Mouse (Mus musculus): ENCODE data around the gene Phtf2. TPM values are rescaled to one million over a fixed set of nuclear protein-coding genes. Genes with fewer than 3 reads are reported as not detected.
"Not testable (repeated sequence)": the region's sequence is repeated elsewhere in the genome, so short reads cannot be mapped to it uniquely, and the experiment has no call there.

The Phtf2 gene
- polyA plus RNA-seq, 1 experiment, result 3.6 TPM

DNA sequence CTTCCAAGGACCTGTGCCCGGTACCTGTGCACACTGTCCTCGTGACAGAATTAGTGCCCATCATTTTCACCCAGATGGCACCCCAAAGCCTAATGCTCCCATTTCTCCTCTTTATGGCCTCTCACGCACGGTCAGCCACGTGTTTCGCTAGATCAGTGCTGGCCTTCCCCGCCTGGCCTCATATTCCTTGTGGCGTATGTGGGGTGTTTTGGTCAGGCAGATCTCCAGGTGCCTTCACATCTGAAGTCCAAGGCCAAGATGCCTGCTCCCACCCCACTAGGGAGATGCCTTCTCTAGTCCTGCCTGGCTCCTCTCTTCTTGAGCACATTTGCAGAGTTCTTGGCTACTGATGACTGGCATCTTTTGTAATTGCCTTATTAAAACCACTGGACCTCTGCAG, 140.0 kb downstream of the Phtf2 start:
- Histone ChIP-seq H3K4me3 (no peak overlapping the region), H3K79me2 (ENCODE audit: control insufficient read depth, insufficient read depth) (no peaks in the 10 kb centered on the region), H3K36me3 (ENCODE audit: control insufficient read depth, insufficient read depth) (no peaks in the 10 kb centered on the region), H3ac (ENCODE audit: control insufficient read depth, insufficient read length) (no peak overlapping the region), H3K27me3 (ENCODE audit: control insufficient read depth, insufficient read depth, insufficient read length) (no peaks in the 10 kb centered on the region), H3K4me2 (ENCODE audit: low read depth) (no peak overlapping the region)
- TF ChIP-seq TCF3 (IDR thresholded peaks at IDR 0.05; ENCODE audit: insufficient read length, low read depth) (no peak), REST (IDR thresholded peaks at IDR 0.05; ENCODE audit: insufficient read depth, insufficient read length) (no peak), E2F4 (IDR thresholded peaks at IDR 0.05; ENCODE audit: insufficient read depth) (no peak), CEBPB (IDR thresholded peaks at IDR 0.05; ENCODE audit: insufficient read depth, poor library complexity, severe bottlenecking) (no peak), POLR2A (IDR thresholded peaks at IDR 0.05; ENCODE audit: insufficient read length, low read depth) (no peak), TCF12 (IDR thresholded peaks at IDR 0.05; ENCODE audit: insufficient read depth, poor library complexity, severe bottlenecking) (no peak), POLR2AphosphoS2 (IDR thresholded peaks at IDR 0.05; ENCODE audit: insufficient read length, low read depth) (no peak), SRF (IDR thresholded peaks at IDR 0.05; ENCODE audit: control insufficient read depth, insufficient read length, low read depth) (no peak), MYOD1 (IDR thresholded peaks at IDR 0.05; ENCODE audit: control insufficient read depth in 1 of 3, insufficient read length in 2 of 3, low read depth in 2 of 3) (no peak), MAX (IDR thresholded peaks at IDR 0.05; ENCODE audit: low read depth) (no peak), USF1 (IDR thresholded peaks at IDR 0.05; ENCODE audit: low read depth) (no peak), MYOG (IDR thresholded peaks at IDR 0.05; ENCODE audit: control insufficient read depth in 1 of 3, insufficient read depth in 1 of 3, insufficient read length in 2 of 3, low read depth in 2 of 3) (no peak)

DNA sequence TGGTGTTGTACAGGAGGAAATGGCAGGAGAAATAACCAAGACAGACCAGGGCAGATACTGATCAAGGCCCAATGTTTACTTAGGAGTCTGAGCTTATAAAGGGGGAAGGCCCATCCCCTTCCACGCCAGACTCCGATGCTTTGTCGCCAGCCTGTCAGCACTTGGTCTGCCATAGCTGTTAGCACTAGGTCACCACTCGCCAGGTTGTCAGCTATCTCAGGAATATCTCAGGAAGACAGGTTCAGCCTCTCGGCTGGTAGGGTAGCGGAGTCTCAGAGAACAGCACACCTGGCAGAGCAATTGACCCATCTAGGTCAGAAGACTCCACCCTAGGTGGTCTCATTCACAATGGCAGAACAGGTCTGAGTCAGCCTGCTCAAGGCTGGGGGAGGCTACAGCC, 140.7 kb downstream of the Phtf2 start:
- no peak for TF ChIP-seq TCF12 (IDR thresholded peaks at IDR 0.05; ENCODE audit: insufficient read depth, poor library complexity, severe bottlenecking)
- no peak for TF ChIP-seq MYOD1 (IDR thresholded peaks at IDR 0.05; ENCODE audit: control insufficient read depth in 1 of 3, insufficient read length in 2 of 3, low read depth in 2 of 3)
- no peak for TF ChIP-seq MYOG (IDR thresholded peaks at IDR 0.05; ENCODE audit: control insufficient read depth in 1 of 3, insufficient read depth in 1 of 3, insufficient read length in 2 of 3, low read depth in 2 of 3)
- TF ChIP-seq USF1 (IDR thresholded peaks at IDR 0.05; ENCODE audit: low read depth), result no peak
- no peak for TF ChIP-seq POLR2AphosphoS2 (IDR thresholded peaks at IDR 0.05; ENCODE audit: insufficient read length, low read depth)
- TF ChIP-seq MAX (IDR thresholded peaks at IDR 0.05; ENCODE audit: low read depth), result no peak
- no peak for TF ChIP-seq CEBPB (IDR thresholded peaks at IDR 0.05; ENCODE audit: insufficient read depth, poor library complexity, severe bottlenecking)
- TF ChIP-seq REST (IDR thresholded peaks at IDR 0.05; ENCODE audit: insufficient read depth, insufficient read length), result no peak
- TF ChIP-seq TCF3 (IDR thresholded peaks at IDR 0.05; ENCODE audit: insufficient read length, low read depth), result no peak
- TF ChIP-seq SRF (IDR thresholded peaks at IDR 0.05; ENCODE audit: control insufficient read depth, insufficient read length, low read depth), result no peak
- TF ChIP-seq E2F4 (IDR thresholded peaks at IDR 0.05; ENCODE audit: insufficient read depth), result no peak
- TF ChIP-seq POLR2A (IDR thresholded peaks at IDR 0.05; ENCODE audit: insufficient read length, low read depth), result no peak
- Histone ChIP-seq H3K4me2 (ENCODE audit: low read depth) (no peak overlapping the region), H3K36me3 (ENCODE audit: control insufficient read depth, insufficient read depth) (no peaks in the 10 kb centered on the region), H3K27me3 (ENCODE audit: control insufficient read depth, insufficient read depth, insufficient read length) (no peaks in the 10 kb centered on the region), H3K79me2 (ENCODE audit: control insufficient read depth, insufficient read depth) (no peaks in the 10 kb centered on the region), H3ac (ENCODE audit: control insufficient read depth, insufficient read length) (no peak overlapping the region), H3K4me3 (no peak overlapping the region)

DNA sequence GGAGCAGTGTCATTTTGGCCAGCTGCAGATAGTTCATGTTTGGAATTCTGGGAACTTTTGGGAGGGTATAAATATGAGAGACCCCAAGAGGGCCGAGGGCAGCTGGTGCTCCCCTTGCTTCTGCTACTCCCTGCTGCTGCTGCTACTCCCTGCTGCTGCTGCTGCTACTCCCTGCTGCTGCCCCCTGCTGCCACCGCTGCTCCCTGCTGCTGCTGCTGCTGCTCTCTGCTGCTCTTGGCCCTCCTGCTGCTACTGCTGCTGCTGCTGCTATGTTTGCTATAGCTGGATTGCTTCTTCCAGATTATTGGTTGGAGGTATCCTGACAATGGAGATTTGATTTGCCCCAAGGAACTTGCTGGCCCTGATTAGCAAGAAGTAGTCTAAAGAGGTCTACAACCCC, 143.1 kb downstream of the Phtf2 start:
- Histone ChIP-seq H3K79me2 (ENCODE audit: control insufficient read depth, insufficient read depth) (no peaks in the 10 kb centered on the region), H3K27me3 (ENCODE audit: control insufficient read depth, insufficient read depth, insufficient read length) (no peaks in the 10 kb centered on the region), H3K4me3 (no peak overlapping the region), H3ac (ENCODE audit: control insufficient read depth, insufficient read length) (no peak overlapping the region), H3K36me3 (ENCODE audit: control insufficient read depth, insufficient read depth) (no peaks in the 10 kb centered on the region), H3K4me2 (ENCODE audit: low read depth) (no peak overlapping the region)
- no peak for TF ChIP-seq SRF (IDR thresholded peaks at IDR 0.05; ENCODE audit: control insufficient read depth, insufficient read length, low read depth)
- no peak for TF ChIP-seq MYOD1 (IDR thresholded peaks at IDR 0.05; ENCODE audit: control insufficient read depth in 1 of 3, insufficient read length in 2 of 3, low read depth in 2 of 3)
- no peak for TF ChIP-seq TCF3 (IDR thresholded peaks at IDR 0.05; ENCODE audit: insufficient read length, low read depth)
- TF ChIP-seq USF1 (IDR thresholded peaks at IDR 0.05; ENCODE audit: low read depth), result no peak
- no peak for TF ChIP-seq TCF12 (IDR thresholded peaks at IDR 0.05; ENCODE audit: insufficient read depth, poor library complexity, severe bottlenecking)
- no peak for TF ChIP-seq E2F4 (IDR thresholded peaks at IDR 0.05; ENCODE audit: insufficient read depth)
- no peak for TF ChIP-seq REST (IDR thresholded peaks at IDR 0.05; ENCODE audit: insufficient read depth, insufficient read length)
- TF ChIP-seq MAX (IDR thresholded peaks at IDR 0.05; ENCODE audit: low read depth), result no peak
- no peak for TF ChIP-seq POLR2A (IDR thresholded peaks at IDR 0.05; ENCODE audit: insufficient read length, low read depth)
- no peak for TF ChIP-seq MYOG (IDR thresholded peaks at IDR 0.05; ENCODE audit: control insufficient read depth in 1 of 3, insufficient read depth in 1 of 3, insufficient read length in 2 of 3, low read depth in 2 of 3)
- TF ChIP-seq POLR2AphosphoS2 (IDR thresholded peaks at IDR 0.05; ENCODE audit: insufficient read length, low read depth), result no peak
- no peak for TF ChIP-seq CEBPB (IDR thresholded peaks at IDR 0.05; ENCODE audit: insufficient read depth, poor library complexity, severe bottlenecking)

DNA sequence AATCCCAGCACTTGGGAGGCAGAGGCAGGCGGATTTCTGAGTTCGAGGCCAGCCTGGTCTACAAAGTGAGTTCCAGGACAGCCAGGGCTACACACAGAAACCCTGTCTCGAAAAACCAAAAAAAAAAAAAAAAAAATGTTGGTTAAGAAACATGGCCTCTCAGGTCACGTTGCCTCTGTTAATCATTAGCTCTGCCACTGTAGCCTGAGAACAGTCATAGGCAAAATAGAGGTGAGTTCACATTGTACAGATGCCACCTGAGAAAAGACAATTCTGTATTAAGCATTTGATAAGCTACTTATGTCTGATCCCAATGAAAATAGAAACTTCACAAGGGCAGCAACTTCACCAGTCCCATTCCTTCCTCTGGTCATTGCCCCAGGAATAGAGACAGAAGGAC, 158.7 kb downstream of the Phtf2 start:
- not testable (repeated sequence) for H3K79me2 ChIP-seq (ENCODE audit: control insufficient read depth, insufficient read depth); H3K4me2 ChIP-seq (ENCODE audit: low read depth); H3ac ChIP-seq (ENCODE audit: control insufficient read depth, insufficient read length); H3K27me3 ChIP-seq (ENCODE audit: control insufficient read depth, insufficient read depth, insufficient read length); H3K4me3 ChIP-seq; H3K36me3 ChIP-seq (ENCODE audit: control insufficient read depth, insufficient read depth)

DNA sequence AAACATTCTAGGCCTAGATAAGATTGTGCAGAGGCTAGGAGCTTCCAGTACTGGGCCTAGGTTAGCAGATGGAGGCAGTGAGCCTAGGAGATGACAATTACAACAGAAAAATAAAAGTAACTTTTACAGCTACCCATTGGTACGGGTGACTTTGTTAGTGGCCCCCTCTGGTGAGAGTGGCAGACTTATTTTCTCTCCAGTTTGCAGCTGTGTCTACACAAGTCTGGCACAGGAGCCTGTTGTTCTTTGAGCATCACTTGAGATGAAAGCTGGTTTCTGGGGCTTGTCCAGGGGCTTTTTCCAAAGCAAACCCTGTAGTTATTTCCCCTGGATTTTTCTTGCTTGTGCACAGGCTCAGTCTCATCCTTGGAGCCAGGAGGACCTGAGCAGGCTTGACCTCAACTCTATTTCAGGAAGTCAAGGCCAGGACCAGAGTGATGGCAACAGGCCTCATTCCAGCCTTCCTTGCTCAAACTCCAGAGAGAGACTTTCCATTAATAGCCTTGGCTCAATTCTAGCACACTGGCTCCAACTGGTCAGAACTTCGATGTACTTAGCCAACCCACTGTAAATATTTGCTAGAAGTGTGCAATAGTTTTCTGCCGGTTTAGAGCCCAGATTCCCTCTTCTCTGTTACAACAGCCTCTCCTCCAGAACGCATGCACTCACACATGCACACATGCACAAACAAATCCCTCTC, 161.6 kb downstream of the Phtf2 start:
- no peaks in the 10 kb centered on the region for H3K27me3 ChIP-seq (ENCODE audit: control insufficient read depth, insufficient read depth, insufficient read length)
- H3K4me2 ChIP-seq (ENCODE audit: low read depth), result no peak overlapping the region
- TF ChIP-seq TCF3 (IDR thresholded peaks at IDR 0.05; ENCODE audit: insufficient read length, low read depth), result no peak
- no peak for TF ChIP-seq CEBPB (IDR thresholded peaks at IDR 0.05; ENCODE audit: insufficient read depth, poor library complexity, severe bottlenecking)
- TF ChIP-seq SRF (IDR thresholded peaks at IDR 0.05; ENCODE audit: control insufficient read depth, insufficient read length, low read depth), result no peak
- TF ChIP-seq MAX (IDR thresholded peaks at IDR 0.05; ENCODE audit: low read depth), result no peak
- TF ChIP-seq E2F4 (IDR thresholded peaks at IDR 0.05; ENCODE audit: insufficient read depth), result no peak
- no peak for TF ChIP-seq POLR2AphosphoS2 (IDR thresholded peaks at IDR 0.05; ENCODE audit: insufficient read length, low read depth)
- no peak for TF ChIP-seq TCF12 (IDR thresholded peaks at IDR 0.05; ENCODE audit: insufficient read depth, poor library complexity, severe bottlenecking)
- no peak for TF ChIP-seq MYOD1 (IDR thresholded peaks at IDR 0.05; ENCODE audit: control insufficient read depth in 1 of 3, insufficient read length in 2 of 3, low read depth in 2 of 3)
- TF ChIP-seq USF1 (IDR thresholded peaks at IDR 0.05; ENCODE audit: low read depth), result no peak
- no peak overlapping the region for H3ac ChIP-seq (ENCODE audit: control insufficient read depth, insufficient read length)
- H3K36me3 ChIP-seq (ENCODE audit: control insufficient read depth, insufficient read depth), result no peaks in the 10 kb centered on the region
- H3K4me3 ChIP-seq, result no peak overlapping the region
- no peaks in the 10 kb centered on the region for H3K79me2 ChIP-seq (ENCODE audit: control insufficient read depth, insufficient read depth)

DNA sequence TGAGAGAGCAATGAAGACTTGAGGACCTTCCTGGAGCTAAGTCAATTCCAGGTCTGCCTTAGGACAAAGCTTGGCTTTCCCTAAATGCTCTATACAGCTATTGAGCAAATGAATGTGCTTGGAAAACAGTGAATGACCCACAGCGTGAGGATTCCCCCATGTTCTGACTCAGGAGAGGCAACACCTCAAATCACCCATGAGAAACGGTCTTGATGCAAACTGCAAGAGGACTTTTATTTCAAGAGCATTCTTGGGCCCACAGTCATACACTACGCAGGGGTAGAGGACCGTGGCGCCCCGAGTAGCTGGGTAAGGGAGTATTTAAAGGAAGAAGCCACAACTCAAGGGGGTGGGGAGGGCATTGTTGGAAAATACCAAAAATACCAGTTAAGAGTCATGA, 165.9 kb downstream of the Phtf2 start:
- H3K79me2 ChIP-seq (ENCODE audit: control insufficient read depth, insufficient read depth); H3ac ChIP-seq (ENCODE audit: control insufficient read depth, insufficient read length); H3K4me2 ChIP-seq (ENCODE audit: low read depth); H3K27me3 ChIP-seq (ENCODE audit: control insufficient read depth, insufficient read depth, insufficient read length); H3K36me3 ChIP-seq (ENCODE audit: control insufficient read depth, insufficient read depth); H3K4me3 ChIP-seq: not testable (repeated sequence)

DNA sequence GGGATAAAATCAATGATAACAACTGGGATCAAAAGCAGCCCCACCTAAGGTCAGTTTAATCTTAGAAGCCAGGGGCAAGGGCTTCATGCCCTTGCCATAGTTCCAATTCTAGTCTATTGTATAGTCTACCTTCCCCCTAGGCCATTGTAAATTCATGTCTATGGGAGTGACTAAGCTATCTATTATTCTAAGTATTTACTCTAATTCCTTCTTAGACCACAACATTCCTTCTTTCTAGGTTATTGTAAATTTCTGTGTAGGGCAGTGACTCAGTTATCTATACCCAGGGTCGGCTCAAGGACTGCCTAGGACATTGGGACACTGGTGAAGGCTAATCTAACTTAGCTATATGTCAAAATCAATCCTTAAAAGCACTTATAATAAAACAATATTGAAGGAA, 167.3 kb downstream of the Phtf2 start:
- not testable (repeated sequence) for H3ac ChIP-seq (ENCODE audit: control insufficient read depth, insufficient read length); H3K4me3 ChIP-seq; H3K36me3 ChIP-seq (ENCODE audit: control insufficient read depth, insufficient read depth); H3K79me2 ChIP-seq (ENCODE audit: control insufficient read depth, insufficient read depth); H3K27me3 ChIP-seq (ENCODE audit: control insufficient read depth, insufficient read depth, insufficient read length); H3K4me2 ChIP-seq (ENCODE audit: low read depth)

Data from myocyte (in vitro differentiated cells).